Mouse (Mus musculus): ENCODE data around the gene Prickle1. TPM values are rescaled to one million over a fixed set of nuclear protein-coding genes. Genes with fewer than 3 reads are reported as not detected.

Gene Prickle1
- polyA plus RNA-seq, 1 experiment from 2014 or later: 24.6 TPM

DNA sequence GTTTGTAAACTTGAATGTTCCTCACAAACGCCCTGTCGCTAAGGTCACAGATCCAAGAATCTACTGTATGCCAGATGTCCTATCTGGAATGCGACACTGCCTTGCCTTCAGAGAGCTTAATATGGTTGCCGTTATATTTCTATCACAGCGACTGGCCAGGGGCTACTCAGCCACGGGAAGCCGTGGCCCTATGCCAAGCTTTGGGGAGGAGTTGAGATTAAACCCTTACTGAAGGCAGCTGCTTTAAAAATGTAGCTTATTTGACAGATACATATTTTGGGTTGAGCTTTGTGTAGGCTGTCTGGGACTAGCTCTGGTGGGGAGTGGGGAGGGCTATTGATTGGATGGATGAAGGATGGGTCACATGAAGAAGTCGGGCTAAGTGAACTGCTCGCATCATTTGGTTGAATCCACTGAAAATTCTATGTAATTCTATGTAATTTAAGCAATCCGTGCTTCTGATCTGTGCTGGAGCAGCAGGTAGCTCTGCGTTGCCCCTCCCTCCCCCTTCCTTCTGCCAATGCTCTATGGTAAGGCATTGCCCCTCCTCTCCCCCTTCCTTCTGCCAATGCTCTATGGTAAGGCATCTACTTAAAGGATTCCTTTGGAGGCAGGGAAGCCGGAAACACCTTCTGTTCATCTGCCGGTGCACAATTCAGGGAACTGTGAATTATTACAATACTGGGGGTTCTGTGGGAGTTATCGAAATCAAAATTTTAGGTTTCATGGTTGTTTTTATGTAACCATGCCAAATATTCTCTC, 28.0 kb downstream of the Prickle1 start:
- Histone ChIP-seq H3K4me3 (no peak overlapping the region), H3K27me3 (no peaks in the 10 kb centered on the region), H3K27ac (no peak overlapping the region), H3K4me1 (peaks cover 6% of the 10 kb centered on the region; the same call in 1 of the 2 replicates), H3K9ac (no peak overlapping the region), H3K9me3 (replicated peaks) (no peaks in the 10 kb centered on the region), H3K4me2 (replicated peaks) (no peak overlapping the region), H3K36me3 (no peaks in the 10 kb centered on the region)
- no peak for ATAC-seq (ENCODE audit: low FRiP score)
- WGBS: 74% methylated on average over 14 of the region's 14 CpGs

DNA sequence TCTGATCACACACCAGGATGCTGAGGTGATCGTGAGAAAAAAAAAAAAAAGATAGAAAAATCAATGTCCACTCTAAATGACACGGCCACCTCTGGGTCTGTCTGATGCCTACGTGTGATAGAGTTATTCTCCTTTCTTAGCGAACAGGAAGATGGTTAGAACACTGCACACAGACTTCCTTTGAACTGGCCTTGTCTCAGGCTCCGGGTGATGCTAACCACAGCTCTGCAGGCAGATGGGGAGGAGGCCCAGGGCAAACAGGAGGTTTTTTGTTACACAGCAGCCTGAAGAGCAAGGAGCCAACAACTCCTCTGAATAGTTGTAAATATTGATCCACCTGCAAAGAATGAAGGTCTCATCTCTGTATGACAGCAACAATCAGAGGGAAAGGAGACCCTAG, 32.2 kb downstream of the Prickle1 start:
- no peak for ATAC-seq (ENCODE audit: low FRiP score)
- H3K27ac ChIP-seq: 0 out of 2 replicates have a peak overlapping the region, but pooled peaks have one; percentile 8
- WGBS: 68% methylated on average over 5 of the region's 5 CpGs
- peaks cover 6% of the 10 kb centered on the region; the same call in 1 of the 2 replicates for H3K4me1 ChIP-seq
- H3K36me3 ChIP-seq: no peaks in the 10 kb centered on the region
- no peaks in the 10 kb centered on the region for H3K9me3 ChIP-seq (replicated peaks)
- no peak overlapping the region for H3K4me3 ChIP-seq
- H3K9ac ChIP-seq: no peak overlapping the region
- H3K4me2 ChIP-seq (replicated peaks): no peak overlapping the region
- no peaks in the 10 kb centered on the region for H3K27me3 ChIP-seq

DNA sequence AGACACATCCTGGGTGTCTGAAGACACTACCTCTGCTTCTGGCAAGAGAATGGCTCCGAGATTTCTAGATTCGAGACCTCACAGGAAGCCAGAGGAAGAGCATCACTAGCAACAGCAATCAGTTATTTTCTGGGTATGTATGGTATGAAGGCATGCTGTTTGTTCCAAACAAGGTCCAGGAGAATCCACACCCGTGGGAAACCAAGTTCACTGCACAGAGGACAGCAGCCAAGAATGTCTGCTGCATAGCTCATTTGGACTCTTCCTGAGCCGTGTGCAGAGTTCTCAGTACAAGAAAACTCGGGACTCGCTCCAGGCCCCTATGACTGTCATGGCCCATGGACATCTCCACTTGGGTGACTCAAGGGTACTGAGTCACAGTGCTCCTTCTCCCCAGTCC, 34.2 kb downstream of the Prickle1 start:
- Histone ChIP-seq H3K9me3 (replicated peaks) (no peaks in the 10 kb centered on the region), H3K36me3 (no peaks in the 10 kb centered on the region), H3K9ac (no peak overlapping the region), H3K4me1 (peaks cover 2% of the 10 kb centered on the region; the same call in 1 of the 2 replicates), H3K4me2 (replicated peaks) (no peak overlapping the region), H3K4me3 (no peak overlapping the region), H3K27me3 (no peaks in the 10 kb centered on the region), H3K27ac (no peak overlapping the region)
- ATAC-seq (ENCODE audit: low FRiP score): no peak
- 87% methylated on average over 6 of the region's 6 CpGs for WGBS

DNA sequence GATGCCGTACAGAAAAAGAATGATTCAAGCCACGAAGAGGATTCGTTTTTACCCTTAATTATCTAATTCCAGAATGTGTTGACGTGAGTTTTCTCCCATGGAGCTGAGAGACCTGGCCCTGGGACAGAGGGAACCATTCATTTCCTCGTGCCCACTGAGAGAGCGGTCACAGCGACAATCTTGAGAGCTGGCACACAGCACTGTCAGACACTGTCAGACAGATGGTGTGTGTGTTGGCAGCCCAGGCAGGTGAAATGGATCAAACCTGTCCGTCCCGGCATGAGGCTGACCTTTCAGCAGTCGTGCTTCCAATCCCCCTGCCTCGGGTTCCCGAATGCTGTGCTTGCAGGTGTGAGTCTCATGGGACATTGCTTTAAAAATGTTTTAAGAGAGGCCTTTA, 37.3 kb downstream of the Prickle1 start:
- WGBS: 88% methylated on average over 12 of the region's 12 CpGs
- ATAC-seq (ENCODE audit: low FRiP score): no peak
- no peak overlapping the region for H3K4me2 ChIP-seq (replicated peaks)
- H3K27me3 ChIP-seq: no peaks in the 10 kb centered on the region
- no peak overlapping the region for H3K27ac ChIP-seq
- H3K4me3 ChIP-seq: no peak overlapping the region
- no peak overlapping the region for H3K9ac ChIP-seq
- H3K4me1 ChIP-seq: no peaks in the 10 kb centered on the region
- no peaks in the 10 kb centered on the region for H3K36me3 ChIP-seq
- H3K9me3 ChIP-seq (replicated peaks): no peaks in the 10 kb centered on the region

DNA sequence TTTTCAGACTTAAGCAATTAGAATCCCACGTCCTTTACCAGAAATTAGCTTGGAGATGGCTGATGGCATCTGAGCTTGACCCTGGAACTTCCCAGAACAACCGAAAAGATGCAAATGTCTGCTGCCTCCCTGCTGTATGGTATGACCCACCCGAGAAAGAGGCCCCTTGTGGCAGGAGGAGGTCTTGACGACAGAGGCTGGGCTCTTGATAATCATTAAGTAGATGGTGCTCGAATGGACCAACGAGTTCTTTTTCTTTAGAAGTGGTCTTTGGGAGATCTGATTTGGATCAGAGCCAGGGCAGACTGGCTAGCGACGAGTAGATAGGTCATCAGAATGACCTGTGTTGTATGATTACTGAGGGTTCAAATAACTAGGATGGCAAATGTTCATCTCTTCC, 40.0 kb downstream of the Prickle1 start:
- 69% methylated on average over 8 of the region's 8 CpGs for WGBS
- no peak overlapping the region for H3K9ac ChIP-seq
- H3K4me3 ChIP-seq: no peak overlapping the region
- H3K4me1 ChIP-seq: peaks cover 7% of the 10 kb centered on the region
- H3K27me3 ChIP-seq: no peaks in the 10 kb centered on the region
- H3K4me2 ChIP-seq (replicated peaks): no peak overlapping the region
- no peak overlapping the region for H3K27ac ChIP-seq
- no peaks in the 10 kb centered on the region for H3K9me3 ChIP-seq (replicated peaks)
- ATAC-seq (ENCODE audit: low FRiP score): no peak
- no peaks in the 10 kb centered on the region for H3K36me3 ChIP-seq

DNA sequence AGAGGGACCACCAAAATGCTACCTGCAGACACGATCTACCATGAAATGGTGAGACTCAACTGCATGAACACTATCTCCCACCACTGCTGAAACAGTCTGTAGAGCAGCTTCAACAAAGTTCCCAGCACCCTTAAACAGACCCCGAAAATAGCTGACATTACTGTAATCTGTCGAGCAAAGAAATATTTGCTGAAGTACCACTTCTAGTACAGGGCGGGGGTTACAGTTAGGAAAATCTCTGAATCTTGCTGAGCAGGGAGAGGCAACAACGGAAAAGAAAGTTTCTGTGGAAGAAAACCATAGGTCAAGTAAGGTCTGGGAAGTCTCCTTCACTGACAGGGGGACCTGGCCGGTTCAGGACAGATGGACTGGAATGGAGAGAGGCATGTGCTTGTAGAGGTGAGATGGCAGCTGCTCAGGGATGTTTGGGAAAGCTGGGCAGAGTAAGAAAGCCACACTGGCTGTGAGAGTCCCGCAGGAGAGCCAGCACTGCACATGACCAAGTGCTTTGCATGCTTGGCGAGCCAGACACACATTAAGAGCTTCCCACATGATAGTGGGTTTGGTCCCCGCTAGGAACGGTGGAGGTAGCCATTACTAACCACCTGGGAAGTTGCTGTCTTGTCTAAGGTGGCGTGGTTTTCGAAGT, 41.4 kb downstream of the Prickle1 start:
- Histone ChIP-seq H3K4me1 (peaks cover 7% of the 10 kb centered on the region), H3K4me2 (replicated peaks) (no peak overlapping the region), H3K36me3 (no peaks in the 10 kb centered on the region), H3K27ac (no peak overlapping the region), H3K4me3 (no peak overlapping the region), H3K9ac (no peak overlapping the region), H3K27me3 (no peaks in the 10 kb centered on the region), H3K9me3 (replicated peaks) (no peaks in the 10 kb centered on the region)
- ATAC-seq (ENCODE audit: low FRiP score): no peak
- 89% methylated on average over 12 of the region's 12 CpGs for WGBS

DNA sequence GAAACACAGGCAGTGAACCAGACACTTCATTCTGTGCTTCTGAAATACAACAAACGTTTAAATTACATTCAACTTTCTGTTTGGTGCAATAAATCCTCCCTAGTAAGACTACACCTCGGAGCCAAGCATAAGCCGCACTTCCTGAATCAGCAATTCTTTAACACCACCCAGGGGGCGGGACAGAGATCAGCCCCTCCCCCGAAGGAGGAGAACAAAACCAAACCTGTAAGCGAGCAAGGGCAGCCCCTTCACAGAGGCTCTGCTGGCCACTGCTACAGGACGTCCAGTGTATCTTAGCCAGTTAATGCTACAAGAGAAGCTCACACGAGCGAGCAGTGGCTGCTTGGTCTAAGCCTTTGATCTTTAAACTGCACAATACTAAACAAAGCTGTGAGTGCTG, 43.5 kb downstream of the Prickle1 start:
- Histone ChIP-seq H3K27me3 (no peaks in the 10 kb centered on the region), H3K4me3 (no peak overlapping the region), H3K36me3 (no peaks in the 10 kb centered on the region), H3K27ac (no peak overlapping the region), H3K4me1 (peaks cover 7% of the 10 kb centered on the region), H3K4me2 (replicated peaks) (peak overlapping the region; percentile 15), H3K9me3 (replicated peaks) (no peaks in the 10 kb centered on the region), H3K9ac (no peak overlapping the region)
- WGBS: 6% methylated on average over 9 of the region's 9 CpGs
- ATAC-seq (ENCODE audit: low FRiP score): no peak

DNA sequence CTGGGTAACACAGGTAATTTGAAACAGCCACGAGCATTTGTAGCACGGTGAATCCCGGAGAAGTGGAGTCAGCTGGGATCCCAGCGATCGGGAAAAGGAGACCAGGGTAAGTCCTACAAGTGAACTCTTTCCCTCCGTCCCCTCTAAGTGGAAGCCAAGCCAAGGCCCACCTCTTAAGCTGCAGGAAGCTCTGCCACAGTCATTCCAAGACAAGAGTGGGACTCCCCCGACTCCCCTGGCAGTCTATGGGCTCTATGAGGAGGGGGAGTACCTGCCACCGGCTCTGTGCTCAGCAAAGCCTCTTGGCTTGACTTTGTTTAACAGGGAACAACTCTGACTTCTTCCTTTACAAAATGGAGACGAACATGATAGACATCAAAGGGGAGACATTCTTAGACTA, 47.4 kb downstream of the Prickle1 start:
- H3K36me3 ChIP-seq: no peaks in the 10 kb centered on the region
- no peak overlapping the region for H3K9ac ChIP-seq
- H3K4me1 ChIP-seq: peaks cover 7% of the 10 kb centered on the region
- H3K4me3 ChIP-seq: no peak overlapping the region
- H3K9me3 ChIP-seq (replicated peaks): no peaks in the 10 kb centered on the region
- ATAC-seq (ENCODE audit: low FRiP score): no peak
- WGBS: 76% methylated on average over 9 of the region's 9 CpGs
- no peak overlapping the region for H3K4me2 ChIP-seq (replicated peaks)
- H3K27ac ChIP-seq: no peak overlapping the region
- no peaks in the 10 kb centered on the region for H3K27me3 ChIP-seq

DNA sequence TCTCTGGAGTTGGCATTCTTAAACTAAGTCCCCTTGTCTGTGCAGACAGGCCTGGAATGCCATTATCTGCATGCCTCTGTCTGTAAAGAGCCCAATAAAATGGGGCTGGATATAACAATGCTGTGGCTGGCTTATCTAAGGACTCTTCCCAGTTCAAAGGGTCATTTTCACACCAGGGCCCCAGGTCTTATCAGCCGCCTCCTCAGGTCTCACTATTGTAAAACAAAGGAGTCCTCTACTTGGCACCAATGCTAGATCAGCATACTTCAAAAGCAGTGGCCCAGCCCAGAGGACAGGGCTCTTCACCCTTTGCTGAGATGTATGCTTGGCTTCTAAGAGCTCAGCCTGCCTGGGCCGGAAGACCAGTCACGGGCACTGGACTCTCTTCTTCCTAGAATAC, 56.3 kb downstream of the Prickle1 start:
- WGBS: 67% methylated on average over 3 of the region's 3 CpGs

DNA sequence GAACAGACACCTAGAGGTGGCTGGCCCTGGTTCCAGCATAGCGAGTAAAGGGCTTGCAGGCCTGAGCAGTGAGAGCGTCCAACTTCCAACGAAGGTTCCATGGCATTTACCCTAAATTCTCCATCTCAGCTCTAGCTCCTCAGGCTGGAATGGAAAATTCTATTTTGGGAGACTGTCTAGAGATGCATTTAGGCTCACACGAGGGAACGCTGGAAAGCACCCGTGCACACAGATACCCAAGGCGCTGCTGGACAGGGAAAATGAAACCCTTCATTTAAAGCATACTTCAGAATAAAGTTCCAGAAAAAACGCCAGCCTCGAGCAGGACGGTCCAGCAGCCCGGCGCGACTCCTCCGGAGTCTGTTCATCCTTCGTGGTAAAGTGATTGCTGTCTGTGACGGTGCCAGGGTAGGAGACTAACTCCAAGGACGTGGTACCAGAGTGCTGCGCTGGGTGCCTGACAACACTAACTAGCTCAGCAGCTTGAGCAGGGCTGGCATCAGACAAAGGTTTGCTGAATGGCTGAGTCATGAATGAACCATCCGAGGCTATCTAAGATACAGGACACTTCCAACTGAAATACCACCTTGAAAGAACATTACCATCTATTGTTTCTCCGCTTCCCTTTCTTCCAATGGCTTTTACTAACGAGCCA, 57.0 kb downstream of the Prickle1 start:
- H3K27me3 ChIP-seq: no peaks in the 10 kb centered on the region
- H3K36me3 ChIP-seq: no peaks in the 10 kb centered on the region
- ATAC-seq (ENCODE audit: low FRiP score): no peak
- H3K9me3 ChIP-seq (replicated peaks): no peaks in the 10 kb centered on the region
- H3K4me3 ChIP-seq: no peak overlapping the region
- no peak overlapping the region for H3K27ac ChIP-seq
- WGBS: 85% methylated on average over 21 of the region's 21 CpGs
- no peak overlapping the region for H3K4me2 ChIP-seq (replicated peaks)
- H3K9ac ChIP-seq: no peak overlapping the region
- H3K4me1 ChIP-seq: 0 out of 2 replicates have a peak, but pooled peaks cover 7% of the 10 kb centered on the region

More for the DNA sequence above, 56.3 kb downstream of the Prickle1 start:
- Histone ChIP-seq H3K27ac (no peak overlapping the region), H3K9ac (no peak overlapping the region), H3K4me3 (no peak overlapping the region), H3K4me2 (replicated peaks) (no peak overlapping the region), H3K36me3 (no peaks in the 10 kb centered on the region), H3K9me3 (replicated peaks) (no peaks in the 10 kb centered on the region), H3K4me1 (0 out of 2 replicates have a peak, but pooled peaks cover 5% of the 10 kb centered on the region), H3K27me3 (no peaks in the 10 kb centered on the region)
- ATAC-seq (ENCODE audit: low FRiP score): no peak

DNA sequence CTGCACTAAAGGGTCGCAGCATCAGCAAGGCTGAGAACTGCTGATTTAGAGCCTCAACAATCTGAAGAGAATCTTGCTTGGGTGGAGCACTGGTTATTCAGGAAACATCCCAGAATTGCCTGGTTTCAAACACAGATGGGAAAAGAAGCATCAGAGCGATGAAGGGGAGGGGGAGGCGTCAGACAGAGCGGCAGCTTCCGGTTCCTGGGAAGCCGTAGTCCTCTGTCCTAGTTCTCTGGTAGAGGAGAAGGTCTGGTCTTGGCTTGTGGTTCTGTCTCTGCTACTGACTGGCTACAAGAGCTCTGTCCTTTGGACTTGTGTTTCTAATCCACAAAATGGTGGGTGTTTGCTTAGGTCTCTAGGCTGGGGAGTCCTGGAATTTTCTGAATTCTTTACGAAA, 57.9 kb downstream of the Prickle1 start:
- WGBS: 82% methylated on average over 7 of the region's 7 CpGs
- Histone ChIP-seq H3K36me3 (no peaks in the 10 kb centered on the region), H3K9ac (no peak overlapping the region), H3K27me3 (no peaks in the 10 kb centered on the region), H3K27ac (no peak overlapping the region), H3K4me2 (replicated peaks) (no peak overlapping the region), H3K4me1 (0 out of 2 replicates have a peak, but pooled peaks cover 7% of the 10 kb centered on the region), H3K4me3 (no peak overlapping the region), H3K9me3 (replicated peaks) (no peaks in the 10 kb centered on the region)
- ATAC-seq (ENCODE audit: low FRiP score): no peak

DNA sequence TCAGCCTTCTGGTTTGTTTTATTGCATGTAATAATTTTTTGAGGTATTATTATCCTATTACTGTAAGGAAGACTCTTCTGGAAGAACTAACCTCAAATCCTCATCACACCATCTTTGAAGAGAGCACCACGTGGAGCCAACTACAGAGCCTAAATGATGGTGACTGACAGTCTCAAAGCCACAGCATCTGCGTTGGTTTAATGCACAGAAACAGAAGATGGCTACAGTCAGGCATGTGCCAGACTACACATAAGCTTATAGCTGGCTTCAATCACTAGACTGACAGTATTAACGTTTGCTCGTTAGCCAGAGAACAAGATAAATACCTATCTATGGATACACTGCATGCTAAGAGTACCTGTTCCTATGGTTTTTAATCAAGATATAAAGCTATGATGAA, 59.5 kb downstream of the Prickle1 start:
- no peak overlapping the region for H3K9ac ChIP-seq
- H3K27me3 ChIP-seq: no peaks in the 10 kb centered on the region
- no peak overlapping the region for H3K27ac ChIP-seq
- ATAC-seq (ENCODE audit: low FRiP score): no peak
- 0 out of 2 replicates have a peak, but pooled peaks cover 9% of the 10 kb centered on the region for H3K4me1 ChIP-seq
- no peak overlapping the region for H3K4me3 ChIP-seq
- no peaks in the 10 kb centered on the region for H3K36me3 ChIP-seq
- WGBS: 74% methylated on average over 4 of the region's 4 CpGs
- H3K9me3 ChIP-seq (replicated peaks): no peaks in the 10 kb centered on the region
- H3K4me2 ChIP-seq (replicated peaks): no peak overlapping the region

Data from hindbrain, embryonic 12.5 days (tissue).